Mouse (Mus musculus) liver, embryonic 11.5 days (tissue): ENCODE results near the gene Ccl26. TPM values are rescaled to one million over a fixed set of nuclear protein-coding genes. Genes with fewer than 3 reads are reported as not detected.

Experiments
- ATAC-seq: fragments of 200-750 bp; cut with Nextera tagmentation; replicated peaks from 2 replicates; pipeline ENCODE4 v1.8.0; 2017; ENCODE audit warnings: moderate number of reproducible peaks, mild to moderate bottlenecking, moderate TSS enrichment, moderate library complexity; ENCODE audit not compliant: low FRiP score
- DNase-seq: peaks from one replicate; pipeline ENCODE4 v3.0.0-alpha.2; 2017; ENCODE audit warnings: low spot score
- H3K27ac ChIP-seq: fragments of 300-500 bp; sonication (generic); 2 replicates; pipeline ENCODE4 v1.5.1; 2014; ENCODE audit warnings: mild to moderate bottlenecking, low read depth, low read length, control low read depth
- H3K27me3 ChIP-seq: fragments of 300-500 bp; sonication (generic); replicated peaks from 2 replicates; pipeline ENCODE4 v1.6.1; 2014; ENCODE audit warnings: low read length, mixed read lengths; ENCODE audit not compliant: control insufficient read depth, insufficient read depth
- H3K36me3 ChIP-seq: fragments of 300-500 bp; sonication (generic); 2 replicates; pipeline ENCODE4 v1.6.1; 2014; ENCODE audit warnings: mild to moderate bottlenecking, low read length, moderate library complexity, mixed read lengths; ENCODE audit not compliant: control insufficient read depth, insufficient read depth
- H3K4me1 ChIP-seq: fragments of 300-500 bp; sonication (generic); replicated peaks from 2 replicates; pipeline ENCODE4 v1.6.1; 2014; ENCODE audit warnings: low read length, mixed read lengths; ENCODE audit not compliant: control insufficient read depth, insufficient read depth
- H3K4me2 ChIP-seq: fragments of 300-500 bp; sonication (generic); 2 replicates; pipeline ENCODE4 v1.6.1; 2014; ENCODE audit warnings: mild to moderate bottlenecking, control low read depth, moderate library complexity
- H3K4me3 ChIP-seq: fragments of 300-500 bp; sonication (generic); 2 replicates; pipeline ENCODE4 v1.5.1; 2014; ENCODE audit warnings: low read depth, low read length, control low read depth
- H3K9ac ChIP-seq: fragments of 300-500 bp; sonication (generic); 2 replicates; pipeline ENCODE4 v1.6.1; 2014; ENCODE audit warnings: low read depth, low read length, control low read depth
- H3K9me3 ChIP-seq: fragments of 300-500 bp; sonication (generic); 2 replicates; pipeline ENCODE4 v1.6.1; 2016; ENCODE audit warnings: low read length, inconsistent platforms, mixed read lengths; ENCODE audit not compliant: control insufficient read depth
- WGBS: fragments of 180-500 bp; shearing (Covaris S2); extraction: QIAGEN DNeasy Blood & Tissue Kit; methylation state at CpG from one replicate; pipeline ENCODE4 v1.1.7; 2014; 5-methylcytosine and 5-hydroxymethylcytosine counted together
- polyA plus RNA-seq: library from polyadenylated mRNA; unstranded; fragments of >200 nt; fragmentation: Nextera tagmentation; extraction: Ambion mirVana; gene quantifications from 2 replicates; pipeline ENCODE4 v1.2.1, GENCODE M21; 2014

Gene Ccl26
- polyA plus RNA-seq, 1 experiment from 2014 or later: not detected

- no peaks in the 10 kb centered on the region for H3K27me3 ChIP-seq
- no peak overlapping the region for H3K9ac ChIP-seq
- no peaks in the 10 kb centered on the region for H3K36me3 ChIP-seq
- WGBS: 74% methylated on average over 4 of the region's 4 CpGs
- H3K4me2 ChIP-seq: no peak overlapping the region
- DNase-seq (no peak), ATAC-seq (no peak)
- no peak overlapping the region for H3K27ac ChIP-seq
- H3K9me3 ChIP-seq: peaks cover 3% of the 10 kb centered on the region
- H3K4me1 ChIP-seq: no peaks in the 10 kb centered on the region
- no peak overlapping the region for H3K4me3 ChIP-seq
Observed at GRCm38 (mm10) chr5:135513131-135513530, 50.2 kb downstream of the Ccl26 start.

GRCm38 (mm10) chr5:135511105-135511504 is 52.3 kb downstream of the Ccl26 start:
- Histone ChIP-seq H3K4me1 (no peaks in the 10 kb centered on the region), H3K4me2 (no peak overlapping the region), H3K36me3 (no peaks in the 10 kb centered on the region), H3K9ac (no peak overlapping the region), H3K27ac (no peak overlapping the region), H3K9me3 (peaks cover 3% of the 10 kb centered on the region), H3K4me3 (no peak overlapping the region), H3K27me3 (no peaks in the 10 kb centered on the region)
- ATAC-seq: no peak
- 52% methylated on average over 5 of the region's 5 CpGs for WGBS
- DNase-seq: no peak

Other genes with a start within 250 kb of the Ccl26 start
- gene Fkbp6, start 213.5 kb downstream of the Ccl26 start, polyA plus RNA-seq: 0.40 TPM in 1 of 2 replicates, not detected in the other
- gene Trim50, start 210.3 kb downstream of the Ccl26 start, polyA plus RNA-seq: not detected in 2 replicates
- gene Nsun5, start 193.6 kb downstream of the Ccl26 start, polyA plus RNA-seq: 32.7 and 42.2 TPM in 2 replicates
- gene Pom121, start 169.0 kb downstream of the Ccl26 start, polyA plus RNA-seq: 18.0 and 19.7 TPM in 2 replicates
- gene Hip1, start 18.4 kb downstream of the Ccl26 start, polyA plus RNA-seq: 16.3 and 17.5 TPM in 2 replicates
- 7.9 and 8.5 TPM in 2 replicates for gene Ccl24, start 9.5 kb upstream of the Ccl26 start, polyA plus RNA-seq
- 25.0 and 27.8 TPM in 2 replicates for gene Rhbdd2, start 69.0 kb upstream of the Ccl26 start, polyA plus RNA-seq
- 48.1 and 49.3 TPM in 2 replicates for gene Por, start 106.5 kb upstream of the Ccl26 start, polyA plus RNA-seq
- 23.2 and 23.7 TPM in 2 replicates for gene Tmem120a, start 180.9 kb upstream of the Ccl26 start, polyA plus RNA-seq
- 0.29 TPM in 1 of 2 replicates, not detected in the other for gene Styxl1, start 214.8 kb upstream of the Ccl26 start, polyA plus RNA-seq
- 625 and 635 TPM in 2 replicates for gene Mdh2, start 214.9 kb upstream of the Ccl26 start, polyA plus RNA-seq
- gene Srrm3, start 243.3 kb upstream of the Ccl26 start, polyA plus RNA-seq: 0.04 and 0.16 TPM in 2 replicates